In the genomic region with DNA sequence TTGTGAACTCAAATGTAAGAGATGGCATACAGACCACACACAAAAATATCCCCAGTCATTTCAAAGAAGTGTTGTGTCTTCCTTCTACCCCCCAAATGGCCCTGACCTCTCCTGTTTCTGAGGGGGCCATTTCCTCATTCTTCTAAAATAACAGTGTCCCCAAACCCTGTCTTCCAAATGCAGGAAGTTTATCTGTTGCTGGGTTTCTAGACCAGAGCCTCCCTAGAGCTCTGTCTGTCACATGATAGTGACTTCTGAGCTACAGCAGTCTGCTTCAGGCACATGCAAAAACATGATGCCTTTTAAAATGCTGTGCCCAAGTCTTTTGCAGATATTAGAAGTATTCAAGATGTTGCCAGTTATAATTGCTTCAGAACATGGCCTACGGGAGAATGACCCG, we compare ENCODE assay signal across 23 mouse cellular contexts. TPM values are rescaled to one million over a fixed set of nuclear protein-coding genes. Genes with fewer than 3 reads are reported as not detected.
DNase-seq lines count a peak whose midpoint lies in the region; ATAC-seq and TF ChIP-seq lines count a peak whose summit lies in the region.
"Had no signal": no experiment of that assay in that cellular context is flagged by ENCODE, and none has a peak within 500 bp of the region (broad histone marks: within the 10 kb centered on the region; RNA-seq: fewer than 3 reads in every experiment).

No protein-coding gene starts in this region.

- no peaks in the 10 kb centered on the region for H3K9me3 ChIP-seq in heart, embryonic 16.5 days (replicated peaks; ENCODE audit: control insufficient read depth, low read length)
- no peaks in the 10 kb centered on the region for H3K9me3 ChIP-seq in liver, embryonic 13.5 days (replicated peaks)
- no peaks in the 10 kb centered on the region for H3K9me3 ChIP-seq in megakaryocyte, embryonic 14.5 days
- H3K9me3 ChIP-seq in neural tube, embryonic 15.5 days (replicated peaks) = no peaks in the 10 kb centered on the region
- H3K9me3 ChIP-seq: embryonic facial prominence, embryonic 13.5 days; G1E; heart, embryonic 12.5 days; intestine, embryonic 15.5 days; kidney, embryonic 15.5 days; limb, embryonic 10.5 days; midbrain, embryonic 13.5 days had no signal

- H3K4me2 ChIP-seq in heart, embryonic 16.5 days (ENCODE audit: low read depth, low read length) = no peak overlapping the region
- H3K4me2 ChIP-seq in liver, embryonic 13.5 days = no peak overlapping the region
- no peak overlapping the region for H3K4me2 ChIP-seq in neural tube, embryonic 15.5 days
- H3K4me2 ChIP-seq: embryonic facial prominence, embryonic 13.5 days; heart, embryonic 12.5 days; hindbrain, embryonic 14.5 days; intestine, embryonic 15.5 days; kidney, embryonic 15.5 days; midbrain, embryonic 13.5 days had no signal

- no peak overlapping the region for H3K4me3 ChIP-seq in heart, embryonic 16.5 days (ENCODE audit: low read length)
- H3K4me3 ChIP-seq in bone marrow, adult 2 months (replicated peaks; ENCODE audit: control insufficient read depth, low read depth, low read length) = no peak overlapping the region
- no peak overlapping the region for H3K4me3 ChIP-seq in liver, embryonic 13.5 days (replicated peaks)
- H3K4me3 ChIP-seq in megakaryocyte, embryonic 14.5 days (replicated peaks) = peak overlapping the region; percentile 86
- H3K4me3 ChIP-seq in neural tube, embryonic 15.5 days (replicated peaks) = no peak overlapping the region
- H3K4me3 ChIP-seq: embryonic facial prominence, embryonic 13.5 days; heart, embryonic 12.5 days; intestine, embryonic 15.5 days; kidney, embryonic 15.5 days; limb, embryonic 10.5 days; midbrain, embryonic 13.5 days; myocyte had no signal

- H3K27ac ChIP-seq in heart, embryonic 16.5 days (ENCODE audit: low read length) = 0 out of 2 replicates have a peak overlapping the region, but pooled peaks have one; percentile 4
- peak overlapping the region; percentile 39; the same call in 1 of the 2 replicates for H3K27ac ChIP-seq in bone marrow, adult 2 months (ENCODE audit: control insufficient read depth, insufficient read depth, low read depth, low read length, poor library complexity)
- H3K27ac ChIP-seq in liver, embryonic 13.5 days = peak overlapping the region; percentile 39; the same call in 1 of the 2 replicates
- no peak overlapping the region for H3K27ac ChIP-seq in neural tube, embryonic 15.5 days (replicated peaks)
- H3K27ac ChIP-seq: embryonic facial prominence, embryonic 13.5 days; hindbrain, embryonic 14.5 days; intestine, embryonic 15.5 days; kidney, embryonic 15.5 days; limb, embryonic 10.5 days; midbrain, embryonic 13.5 days; stomach, postnatal 0 days had no signal

- H3K4me1 ChIP-seq in heart, embryonic 16.5 days (ENCODE audit: control insufficient read depth, insufficient read depth, low read length) = no peaks in the 10 kb centered on the region
- peaks cover 8% of the 10 kb centered on the region for H3K4me1 ChIP-seq in bone marrow, adult 2 months (ENCODE audit: control insufficient read depth, insufficient read depth, low read length)
- H3K4me1 ChIP-seq in liver, embryonic 13.5 days (replicated peaks) = peaks cover 26% of the 10 kb centered on the region
- peaks cover 95% of the 10 kb centered on the region for H3K4me1 ChIP-seq in megakaryocyte, embryonic 14.5 days
- H3K4me1 ChIP-seq in neural tube, embryonic 15.5 days = no peaks in the 10 kb centered on the region
- H3K4me1 ChIP-seq: embryonic facial prominence, embryonic 13.5 days; heart, embryonic 12.5 days; intestine, embryonic 15.5 days; kidney, embryonic 15.5 days; limb, embryonic 10.5 days; midbrain, embryonic 13.5 days had no signal

- no peak for ATAC-seq in heart, embryonic 16.5 days (replicated peaks; ENCODE audit: extremely low read depth, insufficient read depth, low FRiP score)
- ATAC-seq in liver, embryonic 13.5 days (ENCODE audit: low read depth) = peak; percentile 39
- ATAC-seq in neural tube, embryonic 15.5 days (ENCODE audit: low FRiP score) = no peak
- ATAC-seq: forebrain, postnatal 0 days; intestine, embryonic 15.5 days; midbrain, embryonic 13.5 days had no signal

- TF ChIP-seq CTCF in bone marrow, adult 2 months (IDR thresholded peaks at IDR 0.05; ENCODE audit: control insufficient read depth, insufficient read depth, low read length) = no peak

- no peak for TF ChIP-seq POLR2A in bone marrow, adult 2 months (IDR thresholded peaks at IDR 0.05; ENCODE audit: borderline replicate concordance, control insufficient read depth, low read depth, low read length)

- no peaks in the 10 kb centered on the region for H3K36me3 ChIP-seq in heart, embryonic 16.5 days (ENCODE audit: control insufficient read depth, insufficient read depth)
- H3K36me3 ChIP-seq in liver, embryonic 13.5 days = no peaks in the 10 kb centered on the region
- H3K36me3 ChIP-seq in megakaryocyte, embryonic 14.5 days (replicated peaks; ENCODE audit: low read length) = no peaks in the 10 kb centered on the region
- H3K36me3 ChIP-seq in neural tube, embryonic 15.5 days = no peaks in the 10 kb centered on the region
- H3K36me3 ChIP-seq: embryonic facial prominence, embryonic 13.5 days; G1E; heart, embryonic 12.5 days; intestine, embryonic 15.5 days; kidney, embryonic 15.5 days; limb, embryonic 10.5 days; midbrain, embryonic 13.5 days had no signal

- H3K27me3 ChIP-seq in heart, embryonic 16.5 days (ENCODE audit: control insufficient read depth, insufficient read depth, low read length) = peaks cover 10% of the 10 kb centered on the region
- peaks cover 22% of the 10 kb centered on the region for H3K27me3 ChIP-seq in liver, embryonic 13.5 days
- no peaks in the 10 kb centered on the region for H3K27me3 ChIP-seq in megakaryocyte, embryonic 14.5 days (replicated peaks)
- H3K27me3 ChIP-seq in neural tube, embryonic 15.5 days (replicated peaks) = peaks cover 5% of the 10 kb centered on the region

- 84% methylated on average over 2 of the region's 2 CpGs for WGBS in heart, embryonic 16.5 days
- WGBS in bone marrow, adult 2 months = 40% methylated on average over 2 of the region's 2 CpGs
- WGBS in liver, embryonic 13.5 days (ENCODE audit: insufficient replicate concordance) = 22% methylated on average over 2 of the region's 2 CpGs
- 94% methylated on average over 2 of the region's 2 CpGs for WGBS in neural tube, embryonic 15.5 days

- intact Hi-C loops in heart, postnatal 36 days (cut with DNase I) = no loop called here
- intact Hi-C loops in left cerebral cortex, postnatal 14 days (cut with DNase I) = no loop called here

- no peak for DNase-seq in heart, postnatal 36 days
- no peak for DNase-seq in liver, embryonic 13.5 days
- no peak for DNase-seq in layer of hippocampus, postnatal 14 days (ENCODE audit: low spot score in 2 of 2)
- DNase-seq in left cerebral cortex, postnatal 14 days (ENCODE audit: low spot score in 2 of 2) = no peak
- DNase-seq: cerebellum, adult 9-11 months; forebrain, postnatal 0 days; lung, adult 18-20 months; right cerebral cortex, postnatal 14 days had no signal

- no peak overlapping the region for H3K9ac ChIP-seq in heart, embryonic 16.5 days (ENCODE audit: low read length)
- no peak overlapping the region for H3K9ac ChIP-seq in liver, embryonic 13.5 days
- H3K9ac ChIP-seq in neural tube, embryonic 15.5 days (replicated peaks) = no peak overlapping the region
- H3K9ac ChIP-seq: embryonic facial prominence, embryonic 13.5 days; forebrain, postnatal 0 days; heart, embryonic 12.5 days; hindbrain, embryonic 14.5 days; intestine, embryonic 15.5 days; kidney, embryonic 15.5 days; midbrain, embryonic 13.5 days had no signal

RNA-seq across cellular contexts. Expression of gene Il10ra, which starts 5.7 kb away (rescaled TPM):
- 1.2 and 1.7 TPM in 2 replicates for polyA plus RNA-seq in heart, embryonic 16.5 days (2015; fragmentation: Nextera tagmentation; extraction: Ambion mirVana)
- 1 to 10 TPM; 1.7 to 2.4 TPM for total RNA-seq in heart, postnatal 36 days (2021)
- 16.0 and 32.8 TPM in 2 replicates for polyA plus RNA-seq in bone marrow, adult 2 months (2011; ENCODE audit: insufficient read depth, insufficient read length, low replicate concordance, missing spikeins)
- polyA plus RNA-seq in liver, embryonic 13.5 days (2015; fragmentation: Nextera tagmentation; extraction: Ambion mirVana) = 1.6 and 1.7 TPM in 2 replicates
- polyA plus RNA-seq in megakaryocyte, embryonic 14.5 days (2012; ENCODE audit: insufficient read depth, low replicate concordance) = 4.8 and 7.7 TPM in 2 replicates
- 1 to 10 TPM; 2.7 to 3.1 TPM for total RNA-seq in layer of hippocampus, postnatal 14 days (2021)
- 1 to 10 TPM; 2.5 to 2.7 TPM for total RNA-seq in left cerebral cortex, postnatal 14 days (2021)
- polyA plus RNA-seq in neural tube, embryonic 15.5 days (2015; fragmentation: Nextera tagmentation; extraction: Ambion mirVana) = 0.69 and 2.1 TPM in 2 replicates
- polyA plus RNA-seq: myocyte had no signal

RNA-seq across cellular contexts. Expression of gene Tmprss13, which starts 44.3 kb away (rescaled TPM):
- 0.16 and 0.20 TPM in 2 replicates for polyA plus RNA-seq in heart, embryonic 16.5 days (2015; fragmentation: Nextera tagmentation; extraction: Ambion mirVana)
- total RNA-seq in heart, postnatal 36 days (2021) = 1 to 10 TPM; 2.4 to 3.6 TPM
- polyA plus RNA-seq in bone marrow, adult 2 months (2011; ENCODE audit: insufficient read depth, insufficient read length, low replicate concordance, missing spikeins) = 0.59 and 1.5 TPM in 2 replicates
- polyA plus RNA-seq in liver, embryonic 13.5 days (2015; fragmentation: Nextera tagmentation; extraction: Ambion mirVana) = not detected in 2 replicates
- 0.02 TPM in 1 of 2 replicates, not detected in the other for polyA plus RNA-seq in megakaryocyte, embryonic 14.5 days (2012; ENCODE audit: insufficient read depth, low replicate concordance)
- not detected for total RNA-seq in layer of hippocampus, postnatal 14 days (2021)
- total RNA-seq in left cerebral cortex, postnatal 14 days (2021) = not detected
- polyA plus RNA-seq in neural tube, embryonic 15.5 days (2015; fragmentation: Nextera tagmentation; extraction: Ambion mirVana) = 0.04 and 0.24 TPM in 2 replicates
- total RNA-seq: forebrain, postnatal 0 days; layer of hippocampus, adult 18-20 months had no signal
- polyA plus RNA-seq: G1E; heart, embryonic 12.5 days; hindbrain, embryonic 14.5 days; midbrain, embryonic 13.5 days; myocyte had no signal
